Mouse (Mus musculus) heart, postnatal 14 days (tissue): ENCODE measurements around the gene Tescl. TPM values are rescaled to one million over a fixed set of nuclear protein-coding genes. Genes with fewer than 3 reads are reported as not detected.

Experiments
- microRNA-seq, 2 experiments: library from miRNA; unstranded; fragments of <30 nt; microRNA quantifications; one replicate each; pipeline ENCODE4 v1.2.0; 2021 to 2022
- total RNA-seq, 2 experiments: library from RNA; stranded (reverse); gene quantifications; 2 replicates each; pipeline ENCODE4 v1.2.3; 2021

Gene Tescl
- total RNA-seq, 2 experiments from 2014 or later = not detected

Small RNA genes within 50 kb of the gene (microRNA-seq; reads per million reads assigned to microRNA genes)
- gene Gm27592 = 0 reads per million in 2 experiments

Other genes starting within 250 kb of the Tescl start
- 1 to 10 TPM; 3.1 to 5.1 TPM for gene Zfp112, start 221.6 kb downstream of the Tescl start, total RNA-seq
- gene Zfp235, start 199.8 kb downstream of the Tescl start, total RNA-seq = 1 to 10 TPM; 6.7 to 6.8 TPM
- gene Zfp114, start 158.9 kb downstream of the Tescl start, total RNA-seq = under 1 TPM; 0.12 to 0.15 TPM
- gene Zfp111, start 122.5 kb downstream of the Tescl start, total RNA-seq = 1 to 10 TPM; 4.0 to 5.0 TPM
- 1 to 10 TPM; 1.9 to 2.1 TPM for gene Zfp109, start 96.4 kb downstream of the Tescl start, total RNA-seq
- gene Zfp108, start 79.1 kb downstream of the Tescl start, total RNA-seq = 1 to 10 TPM; 1.8 to 1.9 TPM
- gene Zfp93, start 63.5 kb downstream of the Tescl start, total RNA-seq = 1 to 10 TPM; 3.1 to 4.9 TPM
- 1 to 10 TPM; 3.3 to 4.0 TPM for gene Zfp61, start 32.7 kb downstream of the Tescl start, total RNA-seq
- gene Zfp94, start 17.3 kb downstream of the Tescl start, total RNA-seq = 1 to 10 TPM; 1.7 to 2.1 TPM
- not detected for gene Lypd5, start 15.3 kb upstream of the Tescl start, total RNA-seq
- gene Kcnn4, start 36.3 kb upstream of the Tescl start, total RNA-seq = 1 to 10 TPM; 1.0 to 3.3 TPM
- 10 to 100 TPM in 1 of 2 experiments, 1 to 10 TPM in 1; 9.4 to 10.2 TPM for gene Smg9, start 65.7 kb upstream of the Tescl start, total RNA-seq
- not detected for gene Irgc1, start 118.4 kb upstream of the Tescl start, total RNA-seq
- 1 to 10 TPM; 3.5 to 4.0 TPM for gene Plaur, start 128.5 kb upstream of the Tescl start, total RNA-seq
- gene Cadm4, start 148.1 kb upstream of the Tescl start, total RNA-seq = 10 to 100 TPM; 14.3 to 14.7 TPM
- gene Zfp428, start 173.1 kb upstream of the Tescl start, total RNA-seq = 10 to 100 TPM; 13.8 to 14.7 TPM
- gene AC161166.1, start 178.5 kb upstream of the Tescl start, total RNA-seq = not detected
- gene Irgq, start 196.8 kb upstream of the Tescl start, total RNA-seq = 10 to 100 TPM; 18.2 to 19.5 TPM
- gene Pinlyp, start 212.2 kb upstream of the Tescl start, total RNA-seq = not detected
- 10 to 100 TPM; 23.8 to 26.3 TPM for gene Xrcc1, start 212.4 kb upstream of the Tescl start, total RNA-seq